Mouse (Mus musculus) liver, embryonic 15.5 days (tissue): ENCODE measurements around the gene Anks6. TPM values are rescaled to one million over a fixed set of nuclear protein-coding genes. Genes with fewer than 3 reads are reported as not detected.

Experiments
- ATAC-seq: fragments of 200-750 bp; cut with Nextera tagmentation; 2 replicates; pipeline ENCODE4 v1.8.0; 2017; ENCODE audit warnings: moderate number of reproducible peaks, mild to moderate bottlenecking, moderate library complexity; ENCODE audit not compliant: insufficient read depth
- H3K27ac ChIP-seq: fragments of 300-500 bp; sonication (generic); replicated peaks from 2 replicates; pipeline ENCODE4 v1.5.1; 2015; ENCODE audit warnings: mild to moderate bottlenecking, inconsistent platforms
- H3K27me3 ChIP-seq: fragments of 300-500 bp; sonication (generic); 2 replicates; pipeline ENCODE4 v1.6.1; 2015; ENCODE audit warnings: mild to moderate bottlenecking, inconsistent platforms
- H3K36me3 ChIP-seq: fragments of 300-500 bp; sonication (generic); replicated peaks from 2 replicates; pipeline ENCODE4 v1.6.1; 2015; ENCODE audit warnings: moderate library complexity, mild to moderate bottlenecking, inconsistent platforms
- H3K4me1 ChIP-seq: fragments of 300-500 bp; sonication (generic); replicated peaks from 2 replicates; pipeline ENCODE4 v1.6.1; 2015; ENCODE audit warnings: inconsistent platforms
- H3K4me2 ChIP-seq: fragments of 300-500 bp; sonication (generic); 2 replicates; pipeline ENCODE4 v1.6.1; 2015; ENCODE audit warnings: moderate library complexity, mild to moderate bottlenecking, inconsistent platforms
- H3K4me3 ChIP-seq: fragments of 300-500 bp; sonication (generic); replicated peaks from 2 replicates; pipeline ENCODE4 v1.5.1; 2015; ENCODE audit warnings: mild to moderate bottlenecking, inconsistent platforms
- H3K9ac ChIP-seq: fragments of 300-500 bp; sonication (generic); 2 replicates; pipeline ENCODE4 v1.6.1; 2015; ENCODE audit warnings: moderate library complexity, mild to moderate bottlenecking, inconsistent platforms
- H3K9me3 ChIP-seq: fragments of 300-500 bp; sonication (generic); replicated peaks from 2 replicates; pipeline ENCODE4 v1.6.1; 2016; ENCODE audit warnings: inconsistent platforms
- WGBS: fragments of 180-500 bp; shearing (Covaris S2); methylation state at CpG from one replicate; pipeline ENCODE4 v1.1.7; 2015; ENCODE audit warnings: mixed read lengths; ENCODE audit not compliant: insufficient replicate concordance; 5-methylcytosine and 5-hydroxymethylcytosine counted together
- polyA plus RNA-seq: library from polyadenylated mRNA; unstranded; fragments of >200 nt; fragmentation: Nextera tagmentation; extraction: Ambion mirVana; gene quantifications from 2 replicates; pipeline ENCODE4 v1.2.1, GENCODE M21; 2015

Gene Anks6
- polyA plus RNA-seq, 1 experiment from 2014 or later, result 0.22 TPM

GRCm38 (mm10) chr4:47012476-47012875, 44.8 kb downstream of the Anks6 start:
- H3K9ac ChIP-seq, result no peak overlapping the region
- no peaks in the 10 kb centered on the region for H3K4me1 ChIP-seq
- H3K4me2 ChIP-seq, result no peak overlapping the region
- H3K27me3 ChIP-seq, result peaks cover 6% of the 10 kb centered on the region; the same call in 1 of the 2 replicates
- H3K27ac ChIP-seq, result no peak overlapping the region
- H3K36me3 ChIP-seq, result no peaks in the 10 kb centered on the region
- H3K9me3 ChIP-seq, result no peaks in the 10 kb centered on the region
- ATAC-seq, result no peak
- no peak overlapping the region for H3K4me3 ChIP-seq
- WGBS, result 62% methylated on average over 10 of the region's 10 CpGs

- H3K4me2 ChIP-seq, result peak overlapping the region; percentile 23
- no peaks in the 10 kb centered on the region for H3K4me1 ChIP-seq
- no peak overlapping the region for H3K4me3 ChIP-seq
- WGBS, result 18% methylated on average over 12 of the region's 12 CpGs
- H3K36me3 ChIP-seq, result no peaks in the 10 kb centered on the region
- no peak for ATAC-seq
- H3K9me3 ChIP-seq, result no peaks in the 10 kb centered on the region
- H3K9ac ChIP-seq, result no peak overlapping the region
- H3K27ac ChIP-seq, result no peak overlapping the region; the same call in 1 of the 2 replicates
- H3K27me3 ChIP-seq, result peaks cover 6% of the 10 kb centered on the region; the same call in 1 of the 2 replicates
Measured at GRCm38 (mm10) chr4:47010400-47011231, 46.6 kb downstream of the Anks6 start.

- H3K36me3 ChIP-seq, result no peaks in the 10 kb centered on the region
- no peak for ATAC-seq
- H3K4me2 ChIP-seq, result no peak overlapping the region
- H3K4me3 ChIP-seq, result no peak overlapping the region
- no peaks in the 10 kb centered on the region for H3K4me1 ChIP-seq
- peaks cover 17% of the 10 kb centered on the region; the same call in 1 of the 2 replicates for H3K27me3 ChIP-seq
- WGBS, result 41% methylated on average over 8 of the region's 8 CpGs
- no peak overlapping the region for H3K27ac ChIP-seq
- no peaks in the 10 kb centered on the region for H3K9me3 ChIP-seq
- no peak overlapping the region for H3K9ac ChIP-seq
Measured at GRCm38 (mm10) chr4:47000626-47001395, 56.4 kb downstream of the Anks6 start.

- no peak for ATAC-seq
- Histone ChIP-seq H3K36me3 (no peaks in the 10 kb centered on the region), H3K4me3 (no peak overlapping the region), H3K9ac (no peak overlapping the region), H3K4me1 (no peaks in the 10 kb centered on the region), H3K27ac (no peak overlapping the region), H3K4me2 (no peak overlapping the region), H3K9me3 (no peaks in the 10 kb centered on the region), H3K27me3 (peaks cover 37% of the 10 kb centered on the region)
- 62% methylated on average over 2 of the region's 2 CpGs for WGBS
Measured at GRCm38 (mm10) chr4:46997969-46998368, 59.3 kb downstream of the Anks6 start.

- Histone ChIP-seq H3K27ac (no peak overlapping the region), H3K4me1 (0 out of 2 replicates have a peak, but pooled peaks cover 2% of the 10 kb centered on the region), H3K9ac (no peak overlapping the region), H3K36me3 (no peaks in the 10 kb centered on the region), H3K4me2 (no peak overlapping the region), H3K27me3 (peaks cover 73% of the 10 kb centered on the region), H3K9me3 (no peaks in the 10 kb centered on the region), H3K4me3 (no peak overlapping the region)
- ATAC-seq, result no peak
- 6% methylated on average over 8 of the region's 8 CpGs for WGBS
Measured at GRCm38 (mm10) chr4:46992827-46993473, 64.3 kb downstream of the Anks6 start.

GRCm38 (mm10) chr4:46991959-46992316, 65.3 kb downstream of the Anks6 start:
- peak overlapping the region; percentile 58 for H3K4me2 ChIP-seq
- 2% methylated on average over 28 of the region's 31 CpGs for WGBS
- H3K9ac ChIP-seq, result no peak overlapping the region
- H3K4me3 ChIP-seq, result peak overlapping the region; percentile 38
- no peak for ATAC-seq
- H3K4me1 ChIP-seq, result 0 out of 2 replicates have a peak, but pooled peaks cover 2% of the 10 kb centered on the region
- no peaks in the 10 kb centered on the region for H3K36me3 ChIP-seq
- no peaks in the 10 kb centered on the region for H3K9me3 ChIP-seq
- H3K27ac ChIP-seq, result no peak overlapping the region
- peaks cover 65% of the 10 kb centered on the region for H3K27me3 ChIP-seq

- no peaks in the 10 kb centered on the region for H3K9me3 ChIP-seq
- peak within 1 kb of the TSS; percentile 38 for H3K4me3 ChIP-seq
- H3K4me1 ChIP-seq, result 0 out of 2 replicates have a peak, but pooled peaks cover 2% of the 10 kb centered on the region
- H3K27me3 ChIP-seq, result peaks cover 69% of the 10 kb centered on the region
- H3K36me3 ChIP-seq, result no peaks in the 10 kb centered on the region
- H3K4me2 ChIP-seq, result peak within 1 kb of the TSS; percentile 58
- H3K27ac ChIP-seq, result no peak within 1 kb of the TSS
- 2% methylated on average over 123 of the region's 134 CpGs for WGBS
- H3K9ac ChIP-seq, result no peak within 1 kb of the TSS
- ATAC-seq, result no peak
Measured at GRCm38 (mm10) chr4:46991016-46991958, 65.9 kb downstream of the Anks6 start, which contains the start of gene Gabbr2. TSS of gene Gabbr2 (minus strand) at chr4:46991873.

- Histone ChIP-seq H3K4me3 (no peak overlapping the region), H3K4me1 (0 out of 2 replicates have a peak, but pooled peaks cover 2% of the 10 kb centered on the region), H3K36me3 (no peaks in the 10 kb centered on the region), H3K9ac (no peak overlapping the region), H3K4me2 (peak overlapping the region; percentile 58; the same call in 1 of the 2 replicates), H3K27ac (no peak overlapping the region), H3K9me3 (no peaks in the 10 kb centered on the region), H3K27me3 (peaks cover 69% of the 10 kb centered on the region)
- no peak for ATAC-seq
- WGBS, result 5% methylated on average over 29 of the region's 29 CpGs
Measured at GRCm38 (mm10) chr4:46990281-46991015, 66.8 kb downstream of the Anks6 start.

GRCm38 (mm10) chr4:46989842-46990241, 67.4 kb downstream of the Anks6 start:
- Histone ChIP-seq H3K4me2 (no peak overlapping the region), H3K9ac (no peak overlapping the region)

More at GRCm38 (mm10) chr4:46989842-46990241, 67.4 kb downstream of the Anks6 start:
- H3K9me3 ChIP-seq, result no peaks in the 10 kb centered on the region
- no peak overlapping the region for H3K4me3 ChIP-seq
- H3K36me3 ChIP-seq, result no peaks in the 10 kb centered on the region
- 0 out of 2 replicates have a peak, but pooled peaks cover 2% of the 10 kb centered on the region for H3K4me1 ChIP-seq
- ATAC-seq, result no peak
- peaks cover 67% of the 10 kb centered on the region for H3K27me3 ChIP-seq
- 3% methylated on average over 17 of the region's 17 CpGs for WGBS
- no peak overlapping the region for H3K27ac ChIP-seq
